Mouse (Mus musculus) E14TG2a.4 (cell line): ENCODE results near the gene Ndufc2.

Experiments
- H3K27me3 ChIP-seq: 2 replicates; pipeline ENCODE4 v1.6.1; 2014; ENCODE audit warnings: low read length, control low read depth; ENCODE audit not compliant: insufficient read depth
- H3K36me3 ChIP-seq: 2 replicates; pipeline ENCODE4 v1.6.1; 2014; ENCODE audit warnings: low read length, control low read depth; ENCODE audit not compliant: insufficient read depth
- H3K4me1 ChIP-seq: replicated peaks from 2 replicates; pipeline ENCODE4 v1.6.1; 2014; ENCODE audit warnings: low read depth, low read length, control low read depth
- H3K4me3 ChIP-seq: replicated peaks from 2 replicates; pipeline ENCODE4 v1.5.1; 2014; ENCODE audit warnings: mild to moderate bottlenecking, low read length
- H3K9me3 ChIP-seq: 2 replicates; pipeline ENCODE4 v1.6.1; 2014; ENCODE audit warnings: low read length, control low read depth
- CTCF ChIP-seq: conservative IDR thresholded peaks from 2 replicates; pipeline ENCODE4 v1.5.1; 2014; ENCODE audit warnings: low read length
- NANOG ChIP-seq: IDR thresholded peaks from 2 replicates; pipeline ENCODE4 v1.6.1; 2014; ENCODE audit warnings: borderline replicate concordance, low read length, mixed read lengths
- POU5F1 ChIP-seq: IDR thresholded peaks from 2 replicates; pipeline ENCODE4 v1.6.1; 2014; ENCODE audit warnings: low read length, borderline replicate concordance

Ndufc2 gene

DNA sequence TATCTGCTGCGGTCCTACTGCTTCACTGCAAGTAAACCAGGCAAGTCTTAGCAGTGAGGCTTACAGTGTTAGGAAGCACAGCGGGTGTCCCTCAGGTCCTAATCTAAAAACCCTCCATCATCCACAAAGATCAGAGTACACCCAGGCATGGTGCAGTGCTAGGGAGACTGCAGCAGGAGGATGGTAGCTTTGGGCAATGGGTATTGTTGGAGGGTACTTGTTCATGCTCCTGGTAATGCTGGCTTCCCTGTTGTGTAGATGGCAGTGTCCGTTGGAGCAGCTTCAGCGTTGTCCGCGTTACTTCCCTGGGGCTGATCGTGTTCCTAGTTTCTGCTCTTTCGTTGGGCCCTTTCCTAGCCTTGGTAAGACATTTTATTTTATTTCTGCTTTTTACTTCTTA lies 17.1 kb upstream of the Ndufc2 start:
- Histone ChIP-seq H3K27me3 (no peaks in the 10 kb centered on the region), H3K9me3 (no peaks in the 10 kb centered on the region), H3K4me3 (no peak overlapping the region), H3K4me1 (no peaks in the 10 kb centered on the region), H3K36me3 (peaks cover 72% of the 10 kb centered on the region)
- TF ChIP-seq NANOG (no peak), CTCF (no peak), POU5F1 (no peak)

DNA sequence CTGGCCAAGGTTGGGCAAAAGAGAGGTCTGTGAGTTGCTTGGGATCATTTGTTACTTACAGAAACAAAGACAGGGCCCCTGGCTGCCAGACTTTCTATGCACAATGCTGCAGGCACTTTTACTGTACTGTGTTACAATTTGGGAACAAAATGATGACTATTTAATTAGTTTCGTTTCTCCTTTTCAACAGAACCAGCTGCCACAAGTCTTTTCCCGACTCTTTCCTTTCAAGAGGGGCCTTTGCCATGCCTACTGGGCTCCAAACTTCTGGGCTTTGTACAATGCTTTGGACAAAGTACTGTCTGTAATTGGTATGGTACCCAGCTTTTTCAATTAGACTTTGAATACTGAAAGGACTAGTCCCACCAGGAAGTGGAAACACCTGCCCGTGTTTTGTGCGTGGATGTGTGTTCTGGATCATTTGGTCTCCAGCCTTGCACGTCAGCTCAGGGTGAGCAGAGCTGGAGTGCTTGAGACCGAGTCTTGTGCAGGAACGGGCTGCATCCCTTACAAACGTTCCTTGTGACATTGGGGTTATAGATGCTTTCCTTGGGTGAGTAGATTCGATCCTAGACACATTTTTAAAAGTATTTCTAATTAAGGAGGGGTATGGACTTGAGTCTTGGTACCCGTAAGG lies 16.2 kb upstream of the Ndufc2 start:
- Histone ChIP-seq H3K9me3 (no peaks in the 10 kb centered on the region), H3K27me3 (no peaks in the 10 kb centered on the region)

DNA sequence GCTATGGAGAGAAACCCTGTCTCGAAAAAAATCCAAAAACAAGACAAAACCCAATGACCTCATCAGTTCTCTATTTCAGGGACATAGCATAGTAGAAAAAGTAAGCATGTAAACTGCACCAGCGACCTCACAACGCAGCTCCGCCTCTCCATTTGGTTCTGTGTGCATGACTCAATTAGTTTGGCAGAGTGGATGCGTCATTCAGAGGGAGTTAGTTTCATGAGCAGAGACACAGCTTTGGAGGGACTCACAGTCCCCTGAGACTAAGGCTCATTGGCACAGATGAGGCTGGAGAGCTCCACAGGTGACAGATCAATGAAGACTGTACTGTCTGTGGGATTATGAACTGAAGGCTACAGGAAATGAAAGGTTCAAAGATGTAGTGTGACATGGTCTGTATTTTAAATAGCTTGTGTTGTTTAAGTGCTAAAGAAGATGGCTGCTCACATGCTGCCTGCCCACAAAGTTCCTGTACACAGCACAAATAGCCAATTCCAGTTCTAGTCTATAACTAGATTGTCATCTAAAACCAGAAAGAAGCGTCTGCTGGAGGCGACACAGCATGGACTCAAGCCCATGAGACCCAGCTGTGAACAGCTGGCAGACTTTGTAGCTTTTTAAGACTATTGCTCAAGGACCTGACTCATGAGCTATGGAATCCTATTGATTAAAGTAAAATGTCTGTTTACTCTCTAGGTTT lies 13.5 kb upstream of the Ndufc2 start:
- Histone ChIP-seq H3K27me3 (no peaks in the 10 kb centered on the region), H3K9me3 (no peaks in the 10 kb centered on the region), H3K4me1 (no peaks in the 10 kb centered on the region), H3K36me3 (peaks cover 76% of the 10 kb centered on the region), H3K4me3 (no peak overlapping the region)
- TF ChIP-seq CTCF (no peak), NANOG (no peak), POU5F1 (no peak)

More for the DNA sequence above, 16.2 kb upstream of the Ndufc2 start:
- TF ChIP-seq CTCF = no peak
- no peak for TF ChIP-seq NANOG
- no peak for TF ChIP-seq POU5F1
- Histone ChIP-seq H3K36me3 (peaks cover 73% of the 10 kb centered on the region), H3K4me1 (no peaks in the 10 kb centered on the region), H3K4me3 (no peak overlapping the region)

DNA sequence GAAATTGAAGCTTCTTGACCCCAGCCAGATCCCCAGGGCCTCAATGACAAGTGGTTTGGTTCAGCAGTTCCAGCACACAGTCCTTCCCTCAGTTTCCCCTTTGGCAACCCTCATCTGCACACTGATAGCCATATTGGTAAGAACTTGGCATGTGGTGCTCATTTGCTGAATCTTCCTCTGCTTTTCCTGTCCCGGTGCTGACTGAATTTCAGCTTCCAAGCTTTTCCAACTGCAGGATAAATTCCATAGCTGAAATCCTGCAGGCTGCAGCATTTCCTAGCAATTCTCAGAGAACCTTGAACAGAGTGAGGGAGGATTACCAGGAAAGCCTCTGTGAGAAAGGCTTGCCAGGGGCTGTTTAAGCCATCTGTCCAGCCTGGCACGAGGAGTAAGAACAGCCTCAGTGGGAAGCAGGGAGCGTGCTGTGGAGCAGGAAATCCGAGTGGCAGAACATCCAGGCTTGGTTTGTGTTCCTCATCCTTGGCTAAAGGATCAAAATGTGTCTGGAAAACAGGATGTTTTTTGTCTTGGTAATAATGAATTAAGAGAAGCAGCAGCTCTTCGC lies 12.9 kb upstream of the Ndufc2 start:
- H3K4me3 ChIP-seq = no peak overlapping the region
- H3K27me3 ChIP-seq = no peaks in the 10 kb centered on the region
- H3K4me1 ChIP-seq = no peaks in the 10 kb centered on the region
- no peaks in the 10 kb centered on the region for H3K9me3 ChIP-seq
- TF ChIP-seq POU5F1 (no peak), CTCF (no peak), NANOG (no peak)
- H3K36me3 ChIP-seq = peaks cover 76% of the 10 kb centered on the region

DNA sequence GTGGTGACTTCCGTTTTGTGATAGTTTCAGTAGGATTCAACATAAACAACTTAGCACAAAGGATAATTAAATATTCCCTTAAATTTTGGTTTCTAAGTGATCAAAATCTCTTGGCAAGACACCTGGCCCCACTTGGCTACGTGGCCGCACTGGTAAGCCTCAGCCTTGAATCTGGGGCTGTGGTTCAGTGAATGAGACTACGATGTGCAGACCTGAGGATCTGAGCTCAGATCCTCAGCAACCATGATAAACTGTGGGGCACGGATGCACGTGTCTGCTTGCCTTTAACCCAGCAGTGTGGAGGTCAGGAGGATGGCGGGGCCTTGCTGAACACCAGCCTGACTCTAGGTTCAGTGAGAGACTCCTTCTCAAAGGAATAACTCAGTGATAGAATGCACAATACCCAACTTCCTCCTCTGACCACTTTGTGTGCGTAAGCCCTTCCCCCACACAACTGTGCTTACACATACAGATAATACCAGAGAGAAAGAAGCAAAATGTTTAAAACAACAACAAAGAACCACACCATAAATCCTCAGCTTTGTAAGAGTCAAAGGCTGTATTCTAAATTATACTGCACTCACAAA lies 12.1 kb upstream of the Ndufc2 start:
- Histone ChIP-seq H3K27me3 (no peaks in the 10 kb centered on the region), H3K4me1 (no peaks in the 10 kb centered on the region), H3K36me3 (peaks cover 76% of the 10 kb centered on the region), H3K4me3 (no peak overlapping the region), H3K9me3 (no peaks in the 10 kb centered on the region)
- TF ChIP-seq CTCF (no peak), POU5F1 (no peak), NANOG (no peak)

DNA sequence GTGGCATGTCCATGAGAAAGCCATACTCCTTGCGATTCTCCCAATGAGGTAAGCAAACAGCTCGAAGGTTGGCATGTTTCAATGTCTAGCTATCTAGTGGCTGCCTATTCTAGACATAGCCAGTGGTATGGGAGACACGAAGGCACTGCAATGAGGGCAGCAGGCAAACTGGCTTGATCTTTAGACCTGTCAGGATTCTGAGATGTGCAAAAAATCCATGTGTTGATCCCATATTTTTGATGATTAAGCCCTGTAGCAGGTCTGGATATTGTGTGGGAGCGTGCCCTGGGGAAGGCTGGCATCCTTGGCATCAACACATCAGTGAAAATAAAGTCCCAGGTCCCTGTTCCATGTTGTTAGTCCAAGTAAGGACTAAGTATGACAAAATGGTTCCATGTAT lies 11.3 kb upstream of the Ndufc2 start:
- TF ChIP-seq NANOG = no peak
- no peak for TF ChIP-seq CTCF
- no peak for TF ChIP-seq POU5F1
- peaks cover 67% of the 10 kb centered on the region for H3K36me3 ChIP-seq

DNA sequence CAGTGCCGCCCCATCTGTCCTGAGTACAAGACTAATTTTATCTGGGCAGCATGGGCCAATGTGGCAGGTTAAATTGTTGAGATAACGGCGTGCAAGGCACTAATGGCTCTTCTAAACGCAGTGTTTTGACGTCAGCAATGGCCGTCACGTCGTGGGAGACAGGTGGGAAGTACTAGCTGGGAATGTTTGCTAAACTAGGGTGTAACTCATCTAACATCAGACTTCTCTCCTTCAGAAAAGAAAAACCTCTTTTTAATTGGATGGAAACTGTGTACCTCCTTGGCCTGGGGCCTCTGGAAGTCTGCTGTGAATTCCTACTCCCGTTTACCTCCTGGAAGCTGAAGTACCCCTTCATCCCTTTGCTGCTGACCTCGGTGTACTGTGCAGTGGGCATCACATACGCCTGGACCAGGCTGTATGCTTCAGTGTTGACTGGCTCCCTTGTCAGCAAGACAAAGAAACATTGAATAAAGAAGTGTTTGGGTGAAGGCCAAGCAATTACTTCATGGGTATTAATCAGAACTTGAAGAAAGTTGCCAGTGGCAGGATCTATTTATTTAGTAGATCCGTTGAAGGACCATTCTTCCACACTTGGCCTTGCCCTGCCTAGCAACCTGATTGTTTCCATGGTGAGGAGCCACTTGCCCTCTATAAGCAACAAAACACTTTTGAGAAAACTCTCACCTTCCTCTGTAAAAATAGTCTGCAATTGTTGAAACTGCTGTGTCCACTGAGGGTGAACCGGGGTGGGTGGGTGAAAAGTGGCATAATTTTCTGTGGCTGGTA lies 8.3 kb upstream of the Ndufc2 start:
- H3K4me1 ChIP-seq = no peaks in the 10 kb centered on the region
- TF ChIP-seq NANOG = no peak
- TF ChIP-seq POU5F1 = no peak
- no peak for TF ChIP-seq CTCF
- no peak overlapping the region for H3K4me3 ChIP-seq
- no peaks in the 10 kb centered on the region for H3K9me3 ChIP-seq
- no peaks in the 10 kb centered on the region for H3K27me3 ChIP-seq
- peaks cover 43% of the 10 kb centered on the region for H3K36me3 ChIP-seq

More for the DNA sequence above, 11.3 kb upstream of the Ndufc2 start:
- H3K27me3 ChIP-seq = no peaks in the 10 kb centered on the region
- H3K4me3 ChIP-seq = no peak overlapping the region
- no peaks in the 10 kb centered on the region for H3K9me3 ChIP-seq
- no peaks in the 10 kb centered on the region for H3K4me1 ChIP-seq

DNA sequence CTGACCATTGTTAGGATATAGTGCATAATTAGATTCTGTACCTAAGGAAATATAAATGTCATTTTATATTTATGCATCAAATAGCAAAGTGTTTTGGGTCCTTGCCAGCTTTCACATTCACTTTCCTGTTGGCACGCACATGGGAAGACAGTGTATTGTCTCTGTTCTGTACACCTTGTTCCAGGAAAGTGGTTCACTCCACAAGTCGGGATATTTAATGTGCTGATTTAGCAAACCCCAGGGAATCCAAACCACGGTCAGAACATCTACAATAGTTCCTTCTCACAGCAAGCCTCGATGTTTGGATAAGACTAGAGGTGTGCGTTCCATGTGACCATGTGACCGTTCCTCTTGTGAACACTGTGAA lies 7.7 kb upstream of the Ndufc2 start:
- peaks cover 38% of the 10 kb centered on the region for H3K36me3 ChIP-seq
- H3K27me3 ChIP-seq = no peaks in the 10 kb centered on the region
- TF ChIP-seq NANOG (no peak), POU5F1 (no peak), CTCF (no peak)
- no peaks in the 10 kb centered on the region for H3K4me1 ChIP-seq
- no peaks in the 10 kb centered on the region for H3K9me3 ChIP-seq
- H3K4me3 ChIP-seq = no peak overlapping the region
